Mouse (Mus musculus) cerebellum, postnatal 10 days (tissue): ENCODE data around the gene Smim20.

Experiments used
- DNase-seq, 2 experiments: peaks; one replicate each; pipeline ENCODE4 v3.0.0; 2021; ENCODE audit warnings: mixed read lengths in 2 of 2

Gene Smim20

DNA sequence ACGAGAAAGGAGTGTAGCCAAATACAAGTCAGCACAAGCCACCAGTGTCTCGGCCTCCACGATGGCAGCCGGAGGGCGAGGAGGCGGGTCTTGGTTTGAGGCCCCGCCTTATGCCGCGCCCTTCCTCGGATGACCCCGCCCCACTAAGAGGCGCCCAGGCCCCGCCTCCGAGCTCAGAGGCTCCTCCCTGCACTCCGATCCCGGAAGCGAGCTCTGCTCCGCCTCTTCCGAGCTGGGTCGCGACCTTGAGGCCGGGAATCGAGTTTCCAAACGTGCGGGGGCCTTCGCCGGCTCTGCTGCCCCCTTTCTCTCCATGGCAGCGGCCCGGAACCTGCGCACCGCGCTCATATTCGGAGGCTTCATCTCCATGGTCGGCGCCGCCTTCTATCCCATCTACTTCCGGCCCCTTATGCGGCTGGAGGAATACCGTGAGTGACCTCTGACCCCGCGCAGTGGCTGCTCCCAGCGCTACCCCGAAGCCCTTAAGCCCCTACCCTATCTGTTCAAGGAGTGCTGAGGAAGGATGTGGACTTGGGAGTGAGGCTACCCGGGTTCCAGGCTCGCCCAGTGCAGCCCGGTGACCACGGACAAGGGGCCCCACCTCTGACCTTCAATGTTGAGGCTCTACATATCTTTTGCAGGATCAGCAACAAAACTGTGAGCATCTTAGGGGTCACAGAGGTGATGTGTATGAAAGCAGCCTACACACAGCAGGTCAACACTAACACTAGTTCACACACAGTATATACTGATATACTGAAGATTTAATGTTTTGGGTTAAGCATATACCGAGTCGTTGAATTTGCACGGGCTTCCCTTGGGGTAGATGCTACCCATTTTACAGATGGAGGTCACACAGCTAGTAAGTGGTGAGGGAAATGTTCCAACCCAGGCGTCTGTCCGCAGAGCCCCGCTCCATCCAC lies at the start of gene Smim20:
TSS of gene Smim20 (plus strand) at position 153 of the 923 bp plus-strand sequence.
- DNase-seq, result peak; percentile 88 to 91

DNA sequence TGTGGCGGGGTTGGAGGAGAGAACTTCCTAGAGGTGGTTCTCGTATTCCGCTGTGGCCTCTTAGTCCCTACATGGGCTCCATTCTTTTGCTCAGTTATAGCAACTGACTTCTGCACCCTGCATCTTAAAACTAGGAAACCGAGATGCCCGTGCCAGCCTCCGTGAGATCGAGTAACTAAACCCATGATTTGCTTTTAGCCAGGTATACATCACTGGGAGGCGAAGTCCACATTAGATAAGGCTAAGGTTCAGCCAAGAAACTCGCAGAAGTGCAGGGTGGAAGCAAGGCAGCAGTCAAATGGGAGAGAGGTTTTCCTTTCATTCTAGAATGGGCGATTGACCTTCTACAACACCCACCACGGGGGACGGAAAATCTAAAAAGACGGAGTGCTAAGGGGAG lies 41.4 kb upstream of the Smim20 start:
- no peak for DNase-seq

DNA sequence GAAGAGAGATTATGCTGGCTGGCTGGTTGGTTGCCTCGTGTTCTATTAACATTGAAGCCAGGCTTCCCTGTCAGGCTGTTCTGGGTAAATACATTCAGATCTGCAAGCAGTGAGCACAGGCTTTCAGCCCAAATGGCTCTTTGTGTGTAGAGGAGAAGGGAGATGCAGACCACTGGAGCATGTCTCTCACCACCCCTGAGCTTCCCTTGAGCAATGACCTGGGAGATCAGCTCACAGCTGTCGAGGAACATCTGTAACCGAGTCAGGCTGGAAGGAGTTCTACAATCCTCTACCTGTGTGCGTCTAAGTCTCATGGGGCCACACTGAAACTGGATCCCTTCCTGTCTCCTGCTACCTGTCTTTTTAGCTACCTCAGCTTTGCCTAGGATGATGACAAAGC lies 36.3 kb upstream of the Smim20 start:
- DNase-seq, result no peak

DNA sequence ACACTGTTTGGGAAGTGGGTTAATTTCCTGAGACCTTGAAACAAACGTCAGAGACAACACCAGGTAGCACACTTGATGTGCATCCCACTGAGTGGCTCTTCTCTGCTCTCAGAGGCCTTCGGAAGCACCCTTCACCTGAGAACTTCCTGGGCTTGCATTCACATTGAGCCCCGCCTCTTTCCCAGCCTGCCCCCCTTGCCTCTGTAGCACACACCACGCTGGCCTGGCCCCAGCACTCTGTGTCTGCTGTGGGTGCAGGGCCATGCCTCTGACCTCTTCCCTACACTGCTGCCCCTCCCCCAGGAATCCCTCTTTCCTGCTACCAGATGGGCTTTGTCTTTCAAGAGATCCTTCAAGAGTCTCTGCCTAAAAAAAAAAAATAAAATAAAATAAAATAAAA lies 31.3 kb upstream of the Smim20 start:
- peak in 1 of 2 experiments; percentile 36 for DNase-seq

DNA sequence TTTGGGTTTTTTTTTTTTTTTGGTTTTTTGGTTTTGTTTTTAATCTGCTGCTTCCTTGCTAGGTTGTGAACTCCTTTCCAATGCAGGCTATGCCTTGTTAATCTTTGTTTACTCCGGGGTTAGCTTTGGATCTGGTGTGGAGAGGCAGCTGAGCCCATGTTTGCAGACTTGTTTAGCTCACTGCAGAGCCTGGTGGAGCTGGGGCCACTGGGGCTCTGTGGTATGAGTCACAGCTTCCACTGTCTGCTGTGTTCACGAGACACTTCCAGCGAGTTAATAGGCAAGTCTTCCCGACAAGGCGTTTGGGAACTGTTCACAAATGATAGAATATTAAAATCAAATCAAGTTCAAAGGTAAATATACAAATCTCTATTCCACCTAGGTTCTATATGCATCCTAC lies 30.7 kb upstream of the Smim20 start:
- DNase-seq, result peak in 1 of 2 experiments; percentile 22

DNA sequence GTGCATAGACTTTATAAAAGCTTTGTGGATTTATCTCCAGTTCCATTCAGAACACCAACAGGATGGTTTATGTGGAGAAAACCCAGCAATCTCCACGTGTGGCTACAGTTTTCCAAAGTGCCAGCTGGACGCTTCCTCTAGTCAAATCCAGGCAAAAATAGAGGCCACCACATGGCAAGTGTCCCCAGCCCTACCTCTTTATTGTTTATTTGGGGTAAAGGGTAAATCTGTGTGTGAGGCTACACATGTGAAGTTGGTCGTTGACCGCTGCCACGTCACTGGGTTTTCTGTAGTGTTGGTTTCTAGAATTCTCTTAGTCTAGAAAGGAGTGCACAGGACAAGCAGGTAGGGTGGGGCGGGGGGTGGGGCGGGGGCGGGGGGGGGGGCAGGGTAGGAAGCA lies 30.1 kb upstream of the Smim20 start:
- peak in 1 of 2 experiments; percentile 21 for DNase-seq

DNA sequence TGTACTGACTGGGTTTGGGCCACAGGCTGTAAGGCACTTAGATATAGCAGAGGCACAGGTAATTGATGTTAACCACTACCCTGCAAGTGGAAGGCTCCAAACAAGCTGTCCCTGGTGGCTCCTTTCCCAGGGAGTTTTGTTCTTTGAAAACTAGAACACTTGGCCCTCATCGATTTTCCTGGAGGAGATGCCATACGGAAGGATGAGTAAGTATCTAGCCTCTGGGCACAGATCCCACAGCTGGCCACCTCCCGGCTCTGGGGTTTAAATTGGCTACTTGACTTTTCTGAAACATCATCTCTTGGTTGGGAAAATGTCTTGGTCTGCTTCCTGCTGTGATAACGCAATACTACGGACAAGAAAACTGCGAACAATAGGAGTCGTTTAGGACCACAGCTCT lies 28.1 kb upstream of the Smim20 start:
- peak in 1 of 2 experiments; percentile 24 for DNase-seq

DNA sequence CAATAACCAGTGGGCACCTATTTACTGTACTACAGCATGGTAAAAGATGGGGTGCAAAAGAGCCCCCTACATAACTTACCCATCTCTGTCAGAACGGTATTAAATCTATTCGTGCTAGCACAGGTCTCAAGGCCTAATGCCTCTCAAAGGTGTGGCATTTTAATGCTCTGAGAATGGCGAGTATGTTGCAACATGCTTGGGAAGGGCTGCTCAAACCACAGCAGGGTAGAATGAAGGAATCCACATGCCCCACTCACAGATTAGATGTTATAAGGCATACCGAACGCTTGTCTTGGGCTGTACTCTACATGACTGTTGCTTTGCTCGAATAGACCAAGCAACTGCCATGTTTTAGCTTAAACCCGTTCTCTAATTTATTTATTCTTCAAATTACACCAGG lies 27.7 kb upstream of the Smim20 start:
- no peak for DNase-seq

DNA sequence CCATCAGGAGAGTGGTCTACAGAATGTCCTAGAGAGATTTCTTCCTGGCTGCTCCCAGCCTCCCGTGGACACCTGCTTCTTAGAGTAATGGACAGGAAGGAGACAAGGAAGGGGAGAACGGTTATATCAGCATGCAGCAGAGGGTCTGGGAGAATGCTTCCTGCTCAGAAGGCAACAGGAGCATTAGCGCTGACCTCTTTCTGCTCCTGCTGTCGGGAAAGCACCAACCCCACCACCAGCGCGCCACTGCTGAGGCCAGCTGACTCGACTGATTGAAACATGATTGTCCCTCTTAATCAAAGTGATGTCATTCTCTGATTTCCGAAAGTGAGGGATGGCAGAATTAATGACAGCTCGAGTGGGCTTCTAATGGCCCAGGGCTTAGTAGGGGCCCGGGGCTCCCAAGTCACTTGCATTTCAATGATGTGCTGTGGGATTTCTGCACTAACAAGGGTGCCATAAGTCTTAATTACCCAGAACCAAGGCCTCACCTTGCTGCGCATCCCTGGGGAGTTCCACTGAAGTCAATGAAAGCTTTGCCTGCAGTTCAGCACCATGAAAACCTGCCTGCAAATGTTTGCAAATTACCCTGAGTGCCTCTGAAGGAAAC lies 26.9 kb upstream of the Smim20 start:
- no peak for DNase-seq

DNA sequence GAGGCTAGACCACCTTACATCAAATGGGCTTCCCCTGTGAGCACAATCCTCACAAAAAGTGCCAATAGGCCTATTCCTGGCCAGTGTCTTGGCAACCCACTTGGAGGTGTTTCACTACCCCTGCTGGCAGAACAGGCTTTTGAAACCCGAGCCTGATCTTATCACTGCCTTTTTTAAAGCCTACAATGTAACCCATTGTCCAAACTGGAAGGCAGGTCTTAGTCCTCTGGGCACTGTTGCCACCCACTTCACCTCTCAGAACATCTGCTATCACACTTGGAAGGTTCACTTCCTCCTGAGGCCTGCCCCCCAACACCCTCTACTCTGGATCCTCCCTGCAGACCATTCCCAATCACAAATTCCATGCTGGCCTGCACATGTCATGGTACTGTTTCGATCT lies 25.8 kb upstream of the Smim20 start:
- DNase-seq, result no peak

DNA sequence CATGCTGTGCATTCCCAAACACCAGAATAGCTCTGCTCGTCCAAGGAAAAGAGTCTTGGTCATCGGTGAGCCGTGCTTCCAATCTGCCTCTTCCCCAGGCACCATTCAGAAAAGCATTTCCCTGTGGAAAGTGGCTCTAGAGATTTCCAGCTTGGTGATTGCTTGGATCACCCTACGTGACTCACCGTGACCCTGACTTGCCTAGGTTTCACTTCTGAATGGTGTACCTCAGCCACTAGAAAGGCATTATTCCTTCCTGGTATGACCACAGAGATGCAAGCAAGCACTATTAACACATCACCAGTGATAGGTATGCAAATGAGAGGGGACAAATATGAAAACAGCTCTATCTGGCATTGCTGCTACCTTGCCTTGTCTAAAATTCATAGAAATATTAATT lies 24.9 kb upstream of the Smim20 start:
- no peak for DNase-seq

DNA sequence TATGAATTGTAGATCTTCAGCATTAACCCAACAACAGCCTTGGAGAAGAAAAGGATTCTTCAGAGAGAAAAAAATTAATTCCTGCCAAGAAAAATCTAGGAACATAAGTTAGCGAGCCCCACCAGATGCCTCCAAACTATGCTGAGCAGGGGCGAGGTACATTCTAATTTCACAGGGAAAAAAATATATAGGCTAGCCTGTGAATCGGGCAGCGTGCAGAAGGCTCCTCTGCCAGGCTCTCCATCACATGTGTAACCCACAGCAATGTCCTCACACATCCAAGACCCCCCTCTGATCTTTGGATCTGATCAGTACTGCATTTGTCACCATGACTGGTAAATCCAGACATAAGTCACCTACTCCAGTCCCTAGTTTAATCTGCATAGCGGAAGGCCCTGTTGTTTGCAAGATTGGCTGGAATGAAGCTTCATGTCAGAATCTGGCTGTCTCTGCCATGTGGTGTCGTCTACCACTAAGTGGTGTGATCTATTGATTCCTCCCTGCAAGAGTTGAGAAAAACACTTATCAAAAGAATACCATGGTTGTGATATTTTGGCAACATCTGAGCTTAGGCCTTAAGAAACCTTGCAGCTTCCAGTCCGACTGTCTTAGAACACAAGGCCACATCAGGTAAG lies 23.9 kb upstream of the Smim20 start:
- no peak for DNase-seq

DNA sequence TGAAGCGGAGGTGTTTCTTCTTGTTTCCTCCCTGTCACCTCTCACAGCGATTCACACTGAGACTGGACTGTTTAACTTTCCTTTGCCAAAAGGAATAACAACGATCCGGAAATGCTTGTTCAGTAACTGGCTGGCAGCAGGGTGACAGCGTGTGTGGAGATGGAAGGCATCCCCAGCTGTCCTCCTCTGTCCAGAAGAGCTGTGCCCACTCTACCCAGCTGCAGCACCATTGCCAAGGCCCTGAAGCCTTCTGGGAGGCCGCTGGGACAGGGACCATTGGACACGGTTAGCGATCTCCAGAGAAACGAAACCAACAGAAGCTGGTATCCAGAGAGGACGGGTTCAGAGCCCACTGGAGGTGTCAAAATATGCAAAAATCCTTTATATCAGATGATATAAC lies 22.9 kb upstream of the Smim20 start:
- DNase-seq, result peak; percentile 44 to 54

DNA sequence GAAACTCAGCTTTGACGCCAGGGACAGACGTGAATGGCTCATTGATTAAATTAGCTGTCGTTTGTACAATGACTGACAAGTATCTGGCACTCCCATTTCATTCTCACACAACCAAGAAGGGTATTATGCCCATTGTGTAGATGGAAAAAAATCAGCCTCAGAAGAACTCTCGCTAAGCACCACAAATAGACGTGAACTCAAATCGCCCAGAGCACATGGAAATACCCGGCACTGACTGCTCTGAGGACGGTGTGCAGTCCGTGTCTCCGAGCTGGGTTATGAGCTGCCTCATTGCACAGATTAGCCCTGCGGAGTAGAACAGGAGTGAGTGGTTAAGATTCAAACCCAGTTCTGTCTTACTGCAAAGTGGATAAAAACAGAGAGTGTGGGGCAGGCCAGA lies 18.4 kb upstream of the Smim20 start:
- DNase-seq, result no peak

DNA sequence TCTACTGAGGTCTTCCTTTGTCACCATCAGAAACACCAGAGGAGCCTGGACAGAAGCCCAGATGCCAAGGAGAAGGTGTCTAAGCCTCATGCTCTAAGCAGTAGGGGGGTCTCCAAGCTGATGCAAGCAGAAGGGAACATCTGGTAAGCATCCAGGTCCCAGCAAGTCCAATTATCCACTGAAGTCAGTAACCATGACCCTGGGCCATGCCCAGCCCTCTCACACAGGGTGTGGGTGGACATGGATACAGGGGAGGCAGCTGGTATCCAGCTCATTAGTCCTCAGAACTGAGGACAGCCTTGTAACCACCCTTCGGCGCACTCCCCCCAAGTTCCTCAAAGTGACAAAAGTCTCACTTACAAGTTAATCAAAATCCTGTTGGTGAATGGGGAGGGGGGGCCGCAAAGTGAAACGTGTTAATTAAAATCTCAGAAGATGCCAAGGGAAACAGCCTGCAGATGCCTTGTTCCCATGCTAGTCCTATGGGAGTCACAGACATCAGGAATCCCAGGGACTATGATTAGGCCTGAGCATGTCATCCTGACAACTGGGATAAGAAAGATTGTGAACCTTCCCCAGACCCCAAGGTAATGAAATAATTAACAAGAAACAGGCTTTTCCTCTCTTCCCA lies 17.3 kb upstream of the Smim20 start:
- peak; percentile 49 to 66 for DNase-seq

DNA sequence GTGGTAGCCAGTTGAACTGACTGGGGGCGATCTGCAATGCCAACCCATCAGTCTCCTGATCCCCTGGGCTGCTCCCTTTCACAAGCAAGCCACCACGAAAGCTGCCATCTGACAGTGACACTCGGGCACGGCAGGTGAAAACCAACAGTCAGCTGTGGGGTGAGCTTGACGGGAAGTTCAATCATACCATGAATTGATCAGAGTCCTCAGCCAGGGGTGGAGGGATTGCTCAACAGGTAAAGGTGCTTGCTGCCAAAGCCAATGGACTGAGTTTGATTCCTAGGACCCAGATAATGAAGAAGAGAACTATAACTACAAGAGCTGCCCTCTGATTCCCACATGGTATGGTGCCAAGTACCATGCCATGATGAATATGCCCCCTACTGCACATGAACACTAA lies 12.7 kb upstream of the Smim20 start:
- DNase-seq, result no peak

DNA sequence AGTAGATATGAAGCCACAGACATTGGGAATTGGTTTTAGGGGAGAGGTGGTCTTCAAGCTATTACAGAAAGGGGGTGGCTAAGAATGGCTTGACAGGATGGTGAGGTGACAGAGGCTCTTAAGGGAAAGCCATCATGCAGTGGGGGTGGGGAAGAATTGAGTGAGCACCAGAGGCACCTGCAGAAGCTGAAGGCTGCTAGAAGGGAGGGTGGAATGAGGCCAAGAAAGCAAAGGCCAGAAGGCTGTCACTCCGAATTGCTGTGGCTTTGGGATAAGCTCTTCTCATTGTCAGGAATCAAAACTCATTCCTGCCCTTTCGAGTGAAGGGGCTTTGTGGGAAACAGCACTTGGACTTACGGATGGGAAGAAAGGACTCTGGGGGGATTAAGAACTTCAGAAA lies 12.1 kb upstream of the Smim20 start:
- peak; percentile 70 to 74 for DNase-seq

DNA sequence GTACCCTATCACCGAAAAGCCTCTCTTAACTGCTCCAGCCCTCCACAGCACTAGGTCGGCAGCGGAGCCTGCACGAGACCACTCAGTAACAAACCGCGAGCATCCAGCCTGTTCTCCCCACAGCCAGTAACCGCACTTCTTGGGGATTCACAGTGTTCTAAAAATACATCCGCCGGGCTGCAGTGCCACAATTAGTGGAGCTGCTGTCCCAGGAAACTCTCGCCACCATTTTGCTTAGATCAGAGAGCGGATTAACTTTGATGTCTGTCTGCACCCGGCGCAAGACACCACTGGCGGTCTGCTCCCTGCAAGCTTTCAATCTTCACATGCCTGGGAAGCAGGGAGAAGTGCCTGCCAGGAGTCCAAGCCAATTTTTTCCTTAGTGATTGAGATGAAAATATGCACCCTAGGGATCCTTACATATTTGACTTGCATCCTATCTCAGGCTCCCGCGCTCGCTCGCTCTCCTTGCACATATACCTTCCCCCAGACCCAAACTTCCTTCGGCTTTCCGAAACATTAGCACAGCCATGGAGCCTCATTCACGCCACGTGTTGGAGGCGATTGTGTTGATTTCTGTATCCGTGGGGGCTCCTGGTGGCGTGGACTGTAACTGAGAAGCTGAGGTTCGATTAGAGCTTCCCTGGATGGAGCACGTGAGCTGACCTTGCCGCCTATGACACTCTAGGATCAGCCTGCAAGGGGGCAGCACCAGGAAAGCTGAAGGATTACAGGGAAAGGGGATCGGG lies 8.7 kb upstream of the Smim20 start:
- peak; percentile 41 to 52 for DNase-seq

DNA sequence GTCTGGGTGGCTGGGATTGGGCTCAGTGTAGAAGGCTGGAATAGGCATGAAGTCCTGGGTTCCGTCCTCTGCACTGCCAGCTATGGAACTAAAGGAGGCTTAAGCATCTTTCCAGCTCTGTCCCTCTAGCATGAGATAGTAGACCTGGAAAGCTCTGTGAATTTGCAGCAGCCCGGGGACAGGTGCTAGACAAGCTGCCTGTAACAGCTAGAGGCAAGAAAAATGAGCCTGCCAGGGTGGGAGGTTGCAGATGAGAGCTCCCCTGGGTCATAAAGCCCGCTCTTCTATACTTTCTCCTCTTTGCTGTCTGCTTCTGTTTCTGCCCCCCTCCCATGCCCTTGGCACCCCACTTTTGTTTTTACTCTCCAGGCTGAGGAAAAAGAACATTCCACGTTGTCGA lies 7.0 kb upstream of the Smim20 start:
- DNase-seq, result peak in 1 of 2 experiments; percentile 29

DNA sequence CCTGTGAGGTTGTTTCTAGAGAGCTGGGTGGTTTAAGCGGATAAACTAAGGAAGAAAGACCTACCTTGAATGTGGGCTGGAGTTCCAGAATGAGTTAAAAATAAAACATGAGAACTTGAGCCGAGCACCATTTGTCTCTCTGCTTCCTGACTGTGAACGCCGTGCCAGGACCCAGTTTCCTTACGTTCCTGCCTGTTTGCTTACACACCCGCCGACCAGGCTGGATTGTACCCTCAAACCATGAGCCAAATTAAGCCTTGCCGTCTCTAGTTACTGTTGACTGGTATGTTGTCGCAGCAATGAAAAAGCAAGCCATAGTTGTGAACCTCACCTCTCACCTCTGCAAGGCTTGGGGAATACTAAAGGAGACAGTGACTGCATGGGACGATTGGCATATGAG lies 4.9 kb upstream of the Smim20 start:
- no peak for DNase-seq

DNA sequence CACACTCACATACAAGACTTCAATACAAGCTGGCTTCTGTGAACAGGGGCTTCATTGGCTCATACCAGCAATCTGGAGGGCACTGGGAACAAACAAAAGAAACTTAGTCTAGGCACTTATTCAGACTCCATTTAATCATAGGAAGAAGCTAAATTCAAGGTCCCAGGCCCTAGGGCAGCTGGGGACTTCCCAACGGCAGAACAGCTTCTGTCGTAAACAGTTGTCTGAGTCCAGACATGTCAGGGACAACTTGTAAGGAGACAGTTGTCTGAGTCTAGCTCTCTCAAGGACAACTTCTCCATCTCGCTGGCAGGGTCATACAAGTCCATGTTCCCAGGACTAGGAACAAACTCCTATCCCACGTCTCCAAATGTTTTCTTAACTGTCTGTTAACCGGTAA lies 2.8 kb upstream of the Smim20 start:
- DNase-seq, result no peak

DNA sequence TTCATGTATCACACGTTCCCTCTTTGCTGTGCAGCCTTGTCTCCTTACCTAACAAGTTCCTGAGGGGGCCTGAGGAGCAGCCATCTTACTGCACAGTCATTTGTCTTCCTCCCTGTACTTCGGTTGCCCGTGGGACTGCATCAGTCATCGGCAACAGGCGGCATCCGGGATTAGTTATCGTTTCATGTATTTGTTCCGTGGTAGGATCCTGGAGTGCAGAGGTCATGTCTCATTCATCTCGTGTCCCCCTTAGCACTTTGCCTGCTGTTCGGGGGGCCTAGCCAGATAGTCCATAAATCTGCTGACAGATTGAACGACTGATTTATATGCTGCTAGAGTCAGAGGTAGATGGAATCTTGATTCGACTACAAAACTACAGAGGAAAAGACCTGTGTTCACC lies 1.1 kb upstream of the Smim20 start:
- DNase-seq, result no peak

DNA sequence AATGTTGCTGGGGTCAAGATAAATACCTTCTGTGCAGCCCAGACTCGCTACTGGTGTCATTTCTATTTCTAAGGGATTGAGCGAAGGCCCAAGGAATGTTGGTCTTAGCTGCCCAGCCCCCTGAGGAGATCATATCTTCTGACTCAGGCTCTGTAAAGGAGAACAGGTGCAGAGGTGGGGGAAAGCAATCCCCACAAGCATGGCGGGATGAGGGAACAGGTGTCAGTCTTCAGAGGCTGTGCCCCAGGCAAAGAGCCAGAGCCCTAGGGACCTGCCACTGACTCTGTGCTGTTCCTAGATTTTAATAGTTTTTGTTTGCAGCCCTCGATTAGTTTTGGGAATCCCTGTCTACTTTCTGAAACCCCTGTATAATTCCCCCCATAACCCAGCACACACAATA lies 702 bp upstream of the Smim20 start:
- no peak for DNase-seq
